Mouse (Mus musculus): ENCODE measurements around the gene Zfpm1.

- TF ChIP-seq POLR2A (IDR thresholded peaks at IDR 0.05; ENCODE audit: extremely low read depth, insufficient read depth, low read length) (no peak), CTCF (IDR thresholded peaks at IDR 0.05; ENCODE audit: low read depth, low read length) (no peak)
These were observed 45.4 kb upstream of the Zfpm1 start for GRCm38 (mm10) chr8:122236521-122236920.

Data from liver, adult 2 months (tissue).